28 mouse cellular contexts compared by ENCODE assay signal in genomic region chr11:113203008-113203407, GRCm38 (mm10).
"Had no signal": no experiment of that assay in that cellular context is flagged by ENCODE, and none has a peak within 500 bp of the region (broad histone marks: within the 10 kb centered on the region; RNA-seq: fewer than 3 reads in every experiment).

No protein-coding gene starts in this region.

- H3K36me3 ChIP-seq: heart, embryonic 10.5 days; heart, embryonic 12.5 days; hindbrain, embryonic 10.5 days; hindbrain, embryonic 12.5 days; intestine, embryonic 15.5 days; limb, embryonic 10.5 days; limb, embryonic 12.5 days; liver, embryonic 13.5 days had no signal

- DNase-seq: gastrocnemius, postnatal 14 days; gastrocnemius, postnatal 36 days; heart, adult 18-20 months; heart, postnatal 10 days; heart, postnatal 4 days; kidney, adult 18-20 months; kidney, adult 8-10 months; kidney, postnatal 10 days; kidney, postnatal 25 days; kidney, postnatal 4 days; layer of hippocampus, adult 9-11 months; layer of hippocampus, postnatal 36 days; liver; liver, embryonic 13.5 days had no signal

- H3K27me3 ChIP-seq: intestine, embryonic 15.5 days had no signal

- H3K4me3 ChIP-seq: heart, embryonic 10.5 days; heart, embryonic 12.5 days; hindbrain, embryonic 10.5 days; hindbrain, embryonic 12.5 days; intestine, embryonic 15.5 days; layer of hippocampus, adult 2 months; left cerebral cortex, adult 2 months; limb, embryonic 10.5 days; limb, embryonic 12.5 days; liver, embryonic 13.5 days had no signal

- H3K9ac ChIP-seq: heart, embryonic 12.5 days; hindbrain, embryonic 12.5 days; hindbrain, embryonic 14.5 days; intestine, embryonic 15.5 days; limb, embryonic 12.5 days; liver, embryonic 13.5 days had no signal

- H3K9me3 ChIP-seq: heart, embryonic 10.5 days; heart, embryonic 12.5 days; hindbrain, embryonic 10.5 days; hindbrain, embryonic 12.5 days; intestine, embryonic 15.5 days; limb, embryonic 10.5 days; limb, embryonic 12.5 days; liver, embryonic 13.5 days had no signal

- H3K4me2 ChIP-seq: heart, embryonic 12.5 days; hindbrain, embryonic 12.5 days; hindbrain, embryonic 14.5 days; intestine, embryonic 15.5 days; limb, embryonic 12.5 days; liver, embryonic 11.5 days; liver, embryonic 13.5 days had no signal

- ATAC-seq: hindbrain, embryonic 16.5 days; inflammation-experienced regulatory T-cells, adult 6 months; intestine, embryonic 15.5 days; intestine, postnatal 0 days had no signal

- H3K27ac ChIP-seq: heart, embryonic 10.5 days; hindbrain, embryonic 10.5 days; hindbrain, embryonic 12.5 days; hindbrain, embryonic 14.5 days; intestine, embryonic 15.5 days; layer of hippocampus, adult 2 months; left cerebral cortex, adult 2 months; limb, embryonic 10.5 days; limb, embryonic 12.5 days; liver, embryonic 13.5 days had no signal
